Mouse (Mus musculus): ENCODE data around the gene Actr3.
A peak's percentile ranks its signal among the peaks of the same experiment; 100 is the strongest.

Actr3 gene

GRCm38 (mm10) chr1:125435369-125436135 lies at the start of gene Actr3:
Actr3 (minus strand) TSS chr1:125435727.
- peak; percentile 100 for DNase-seq

GRCm38 (mm10) chr1:125482459-125483287 lies 47.1 kb upstream of the Actr3 start:
- DNase-seq: no peak

- DNase-seq: no peak
Measured at GRCm38 (mm10) chr1:125481842-125482241, 46.3 kb upstream of the Actr3 start.

- no peak for DNase-seq
Measured at GRCm38 (mm10) chr1:125478588-125478987, 43.1 kb upstream of the Actr3 start.

- no peak for DNase-seq
Measured at GRCm38 (mm10) chr1:125475961-125476682, 40.6 kb upstream of the Actr3 start.

GRCm38 (mm10) chr1:125473866-125474265 lies 38.3 kb upstream of the Actr3 start:
- no peak for DNase-seq

- no peak for DNase-seq
Measured at GRCm38 (mm10) chr1:125473126-125473666, 37.7 kb upstream of the Actr3 start.

- DNase-seq: no peak
Measured at GRCm38 (mm10) chr1:125470805-125471648, 35.5 kb upstream of the Actr3 start.

- no peak for DNase-seq
Measured at GRCm38 (mm10) chr1:125467936-125468335, 32.4 kb upstream of the Actr3 start.

- peak; percentile 54 for DNase-seq
Measured at GRCm38 (mm10) chr1:125466621-125467257, 31.2 kb upstream of the Actr3 start.

GRCm38 (mm10) chr1:125464011-125464410 lies 28.5 kb upstream of the Actr3 start:
- peak; percentile 28 for DNase-seq

- DNase-seq: no peak
Measured at GRCm38 (mm10) chr1:125463349-125463748, 27.8 kb upstream of the Actr3 start.

GRCm38 (mm10) chr1:125462917-125463316 lies 27.4 kb upstream of the Actr3 start:
- DNase-seq: no peak

GRCm38 (mm10) chr1:125458531-125458930 lies 23.0 kb upstream of the Actr3 start:
- DNase-seq: no peak

GRCm38 (mm10) chr1:125455128-125455527 lies 19.6 kb upstream of the Actr3 start:
- DNase-seq: no peak

- no peak for DNase-seq
Measured at GRCm38 (mm10) chr1:125450282-125451000, 14.9 kb upstream of the Actr3 start.

- no peak for DNase-seq
Measured at GRCm38 (mm10) chr1:125447926-125448325, 12.4 kb upstream of the Actr3 start.

- peak; percentile 21 for DNase-seq
Measured at GRCm38 (mm10) chr1:125441679-125442078, 6.2 kb upstream of the Actr3 start.

- peak; percentile 40 for DNase-seq
Measured at GRCm38 (mm10) chr1:125441251-125441650, 5.7 kb upstream of the Actr3 start.

GRCm38 (mm10) chr1:125439556-125439955 lies 4.0 kb upstream of the Actr3 start:
- DNase-seq: no peak

- DNase-seq: no peak
Measured at GRCm38 (mm10) chr1:125438826-125439225, 3.3 kb upstream of the Actr3 start.

Data from thymus, postnatal 14 days (tissue).